Mouse (Mus musculus) MEL (cell line): ENCODE measurements at regions not wholly inside any gene's neighbourhood (a gene's known extent, or its start where the extent isn't known, plus 50 kb on each side); places are given as distances from the start of the nearest gene placed in this dataset.

Experiments used
- DNase-seq: peaks from one replicate; pipeline ENCODE4 v3.0.0; 2011; ENCODE audit warnings: low read depth, low spot score
- H3K27ac ChIP-seq: 2 replicates; pipeline ENCODE4 v1.5.1; 2012; ENCODE audit warnings: low read depth, mild to moderate bottlenecking, control low read depth, low read length, moderate library complexity; ENCODE audit not compliant: control insufficient read depth
- H3K27me3 ChIP-seq, 2 experiments: fragments of 150-350 bp in 1 of 2; sonication (generic) in 1 of 2; 2 replicates each; pipeline ENCODE4 v1.6.1; 2012; ENCODE audit warnings: low read length in 2 of 2, mild to moderate bottlenecking in 2 of 2, improper control_type of control experiment in 1 of 2, moderate library complexity in 1 of 2; ENCODE audit not compliant: insufficient read depth in 2 of 2, control insufficient read depth in 1 of 2
- H3K36me3 ChIP-seq, 2 experiments: 2 replicates each; pipeline ENCODE4 v1.6.1; 2012 to 2014; ENCODE audit warnings: low read length in 2 of 2, improper control_type of control experiment in 1 of 2, inconsistent platforms in 1 of 2, mild to moderate bottlenecking in 1 of 2; ENCODE audit not compliant: insufficient read depth in 2 of 2, control insufficient read depth in 1 of 2
- H3K4me1 ChIP-seq, 2 experiments: fragments of 150-350 bp in 1 of 2; sonication (generic) in 1 of 2; 2 replicates each; pipeline ENCODE4 v1.6.1; 2012; ENCODE audit warnings: low read length in 2 of 2, improper control_type of control experiment in 1 of 2, mild to moderate bottlenecking in 1 of 2; ENCODE audit not compliant: insufficient read depth in 2 of 2, control insufficient read depth in 1 of 2
- H3K4me3 ChIP-seq, 2 experiments: fragments of 150-350 bp in 1 of 2; sonication (generic) in 1 of 2; 2 replicates each; pipeline ENCODE4 v1.5.1; 2012; ENCODE audit warnings: low read depth in 2 of 2, low read length in 2 of 2, mild to moderate bottlenecking in 2 of 2, moderate library complexity in 2 of 2, control low read depth in 1 of 2, improper control_type of control experiment in 1 of 2; ENCODE audit not compliant: control insufficient read depth in 1 of 2, insufficient read depth in 1 of 2
- H3K79me2 ChIP-seq: 2 replicates; pipeline ENCODE4 v1.6.1; 2012; ENCODE audit warnings: mild to moderate bottlenecking, low read length, moderate library complexity; ENCODE audit not compliant: control insufficient read depth, poor library complexity, insufficient read depth
- H3K9ac ChIP-seq: 2 replicates; pipeline ENCODE4 v1.6.1; 2012; ENCODE audit warnings: low read depth, mild to moderate bottlenecking, control low read depth, low read length, moderate library complexity; ENCODE audit not compliant: control insufficient read depth, poor library complexity, severe bottlenecking
- H3K9me3 ChIP-seq: fragments of 150-350 bp; sonication (generic); replicated peaks from 2 replicates; pipeline ENCODE4 v1.6.1; 2012; ENCODE audit warnings: mild to moderate bottlenecking, low read length, improper control_type of control experiment, moderate library complexity; ENCODE audit not compliant: insufficient read depth
- BHLHE40 ChIP-seq: IDR thresholded peaks from 2 replicates; pipeline ENCODE4 v1.6.1; 2012; ENCODE audit warnings: low read depth, mild to moderate bottlenecking, inconsistent platforms, low read length, improper control_type of control experiment, borderline replicate concordance
- CHD2 ChIP-seq: IDR thresholded peaks from 2 replicates; pipeline ENCODE4 v1.6.1; 2011; ENCODE audit warnings: low read length, improper control_type of control experiment
- GABPA ChIP-seq: IDR thresholded peaks from 2 replicates; pipeline ENCODE4 v1.6.1; 2012; ENCODE audit warnings: low read depth, mild to moderate bottlenecking, inconsistent platforms, low read length, improper control_type of control experiment, moderate library complexity
- GATA1 ChIP-seq: IDR thresholded peaks from 2 replicates; pipeline ENCODE4 v1.6.1; 2011; ENCODE audit warnings: low read depth, low read length, improper control_type of control experiment
- HCFC1 ChIP-seq: IDR thresholded peaks from 2 replicates; pipeline ENCODE4 v1.6.1; 2012; ENCODE audit warnings: low read depth, mild to moderate bottlenecking, inconsistent platforms, low read length, improper control_type of control experiment, moderate library complexity
- JUND ChIP-seq: IDR thresholded peaks from 2 replicates; pipeline ENCODE4 v1.6.1; 2011; ENCODE audit warnings: low read depth, mild to moderate bottlenecking, improper control_type of control experiment, low read length
- MAZ ChIP-seq: IDR thresholded peaks from 2 replicates; pipeline ENCODE4 v1.6.1; 2012; ENCODE audit warnings: low read depth, mild to moderate bottlenecking, inconsistent platforms, low read length, improper control_type of control experiment
- MYB ChIP-seq: IDR thresholded peaks from 2 replicates; pipeline ENCODE4 v1.6.1; 2011; ENCODE audit warnings: mild to moderate bottlenecking, low read depth, low read length, improper control_type of control experiment
- NRF1 ChIP-seq: IDR thresholded peaks from 2 replicates; pipeline ENCODE4 v1.6.1; 2014; ENCODE audit warnings: low read depth, mild to moderate bottlenecking, inconsistent platforms, low read length, improper control_type of control experiment, moderate library complexity; ENCODE audit not compliant: poor library complexity, insufficient read depth, severe bottlenecking
- POLR2AphosphoS5 ChIP-seq: IDR thresholded peaks from 2 replicates; pipeline ENCODE4 v1.6.1; 2012; ENCODE audit warnings: low read depth, borderline replicate concordance, mild to moderate bottlenecking, inconsistent platforms, low read length, moderate library complexity, mixed read lengths
- RCOR1 ChIP-seq: IDR thresholded peaks from 2 replicates; pipeline ENCODE4 v1.6.1; 2012; ENCODE audit warnings: low read depth, mild to moderate bottlenecking, inconsistent platforms, low read length, improper control_type of control experiment
- TAL1 ChIP-seq: IDR thresholded peaks from 2 replicates; pipeline ENCODE4 v1.6.1; 2012; ENCODE audit warnings: mild to moderate bottlenecking, inconsistent platforms, low read length, moderate library complexity, mixed read lengths
- TCF12 ChIP-seq: IDR thresholded peaks from 2 replicates; pipeline ENCODE4 v1.6.1; 2014; ENCODE audit warnings: low read depth, mild to moderate bottlenecking, inconsistent platforms, low read length, improper control_type of control experiment, moderate library complexity
- UBTF ChIP-seq: IDR thresholded peaks from 2 replicates; pipeline ENCODE4 v1.6.1; 2012; ENCODE audit warnings: low read depth, mild to moderate bottlenecking, inconsistent platforms, low read length, improper control_type of control experiment, moderate library complexity, borderline replicate concordance; ENCODE audit not compliant: insufficient read depth
- USF2 ChIP-seq, 2 experiments: IDR thresholded peaks; 2 replicates each; pipeline ENCODE4 v1.6.1; 2011 to 2012; ENCODE audit warnings: improper control_type of control experiment in 2 of 2, low read length in 2 of 2, borderline replicate concordance in 1 of 2, inconsistent platforms in 1 of 2, low read depth in 1 of 2, mild to moderate bottlenecking in 1 of 2; ENCODE audit not compliant: insufficient read depth in 1 of 2
- ZC3H11A ChIP-seq: IDR thresholded peaks from 2 replicates; pipeline ENCODE4 v1.6.1; 2012; ENCODE audit warnings: low read depth, mild to moderate bottlenecking, inconsistent platforms, low read length, improper control_type of control experiment
- ZKSCAN1 ChIP-seq: IDR thresholded peaks from 2 replicates; pipeline ENCODE4 v1.6.1; 2012; ENCODE audit warnings: low read depth, mild to moderate bottlenecking, inconsistent platforms, low read length, improper control_type of control experiment, moderate library complexity
- ZMIZ1 ChIP-seq: IDR thresholded peaks from 2 replicates; pipeline ENCODE4 v1.6.1; 2012; ENCODE audit warnings: low read depth, mild to moderate bottlenecking, inconsistent platforms, low read length, improper control_type of control experiment, moderate library complexity

DNA sequence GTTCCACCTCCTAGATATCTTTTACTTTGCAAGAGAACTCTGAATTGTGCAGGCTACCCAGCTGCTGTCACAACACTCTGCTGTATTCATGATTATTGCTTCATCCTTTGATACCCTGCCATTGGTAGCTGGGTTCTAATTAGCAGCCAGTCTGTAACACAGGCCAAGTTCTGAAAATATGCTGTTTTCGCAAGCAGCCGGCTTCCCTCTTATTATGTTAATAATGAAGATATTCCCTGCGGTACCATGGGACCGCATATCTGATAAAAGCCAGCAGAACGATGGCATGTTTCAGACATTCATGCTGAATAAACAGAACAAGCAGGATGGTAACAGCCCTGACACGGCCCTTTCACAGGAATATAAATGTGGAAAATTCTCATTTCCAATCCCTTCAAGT is 235.6 kb downstream of the Galc start:
- H3K9me3 ChIP-seq, result no peaks in the 10 kb centered on the region
- H3K27ac ChIP-seq, result no peak overlapping the region
- no peak overlapping the region for H3K9ac ChIP-seq
- no peak for DNase-seq
- H3K4me1 ChIP-seq, result no peaks in the 10 kb centered on the region
- H3K27me3 ChIP-seq, result no peaks in the 10 kb centered on the region
- H3K4me3 ChIP-seq, result no peak overlapping the region
- H3K36me3 ChIP-seq, result no peaks in the 10 kb centered on the region
- TF ChIP-seq RCOR1 (no peak), POLR2AphosphoS5 (no peak), HCFC1 (no peak), MYB (no peak), GATA1 (no peak), USF2 (IDR thresholded peaks at IDR 0.05; ENCODE audit: borderline replicate concordance in 1 of 2, insufficient read depth in 1 of 2, low read depth in 1 of 2, low read length in 2 of 2) (no peak)
- H3K79me2 ChIP-seq, result no peaks in the 10 kb centered on the region

DNA sequence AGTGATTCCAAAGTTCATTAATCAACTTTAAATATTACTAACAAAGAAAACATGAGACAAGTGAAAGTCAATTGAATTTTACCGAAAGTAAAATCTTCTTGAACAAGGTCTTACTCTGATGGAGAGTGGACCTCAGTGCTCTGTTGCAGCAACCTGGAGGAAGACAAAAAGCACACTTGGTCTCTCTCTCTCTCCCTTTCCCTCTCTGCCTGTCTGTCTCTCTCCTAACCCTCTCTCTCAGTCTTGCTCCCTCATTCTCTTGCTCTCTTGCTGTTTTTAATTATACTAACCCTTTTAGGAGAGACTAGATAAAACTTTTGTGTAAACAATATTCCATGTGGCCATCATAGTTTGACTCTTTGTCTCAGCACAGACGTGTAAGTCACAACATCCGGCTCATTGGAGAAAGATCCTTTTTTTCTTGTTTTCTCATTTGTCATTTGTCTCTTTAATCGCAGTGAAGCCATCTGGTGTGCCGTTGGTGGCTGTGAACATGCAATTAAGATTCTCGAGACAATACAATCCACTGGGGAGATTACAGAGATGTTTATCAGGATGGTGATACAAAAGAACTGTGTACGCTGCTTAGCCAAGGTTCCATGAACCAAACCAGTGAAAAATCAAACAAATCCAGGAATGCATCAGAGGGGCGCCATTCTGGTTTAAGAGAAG is 244.5 kb downstream of the Galc start:
- Histone ChIP-seq H3K9me3 (no peaks in the 10 kb centered on the region), H3K9ac (no peak overlapping the region), H3K27ac (no peak overlapping the region), H3K4me1 (no peaks in the 10 kb centered on the region), H3K36me3 (no peaks in the 10 kb centered on the region), H3K4me3 (no peak overlapping the region), H3K79me2 (no peaks in the 10 kb centered on the region), H3K27me3 (no peaks in the 10 kb centered on the region)
- TF ChIP-seq ZC3H11A (no peak), JUND (no peak), NRF1 (no peak), TCF12 (no peak), BHLHE40 (no peak), CHD2 (no peak), GABPA (no peak), POLR2AphosphoS5 (no peak), ZMIZ1 (no peak), HCFC1 (no peak), UBTF (no peak), ZKSCAN1 (no peak), TAL1 (no peak), MAZ (no peak)
- no peak for DNase-seq
